Mouse (Mus musculus): ENCODE measurements around the gene Mrpl22.

DNA sequence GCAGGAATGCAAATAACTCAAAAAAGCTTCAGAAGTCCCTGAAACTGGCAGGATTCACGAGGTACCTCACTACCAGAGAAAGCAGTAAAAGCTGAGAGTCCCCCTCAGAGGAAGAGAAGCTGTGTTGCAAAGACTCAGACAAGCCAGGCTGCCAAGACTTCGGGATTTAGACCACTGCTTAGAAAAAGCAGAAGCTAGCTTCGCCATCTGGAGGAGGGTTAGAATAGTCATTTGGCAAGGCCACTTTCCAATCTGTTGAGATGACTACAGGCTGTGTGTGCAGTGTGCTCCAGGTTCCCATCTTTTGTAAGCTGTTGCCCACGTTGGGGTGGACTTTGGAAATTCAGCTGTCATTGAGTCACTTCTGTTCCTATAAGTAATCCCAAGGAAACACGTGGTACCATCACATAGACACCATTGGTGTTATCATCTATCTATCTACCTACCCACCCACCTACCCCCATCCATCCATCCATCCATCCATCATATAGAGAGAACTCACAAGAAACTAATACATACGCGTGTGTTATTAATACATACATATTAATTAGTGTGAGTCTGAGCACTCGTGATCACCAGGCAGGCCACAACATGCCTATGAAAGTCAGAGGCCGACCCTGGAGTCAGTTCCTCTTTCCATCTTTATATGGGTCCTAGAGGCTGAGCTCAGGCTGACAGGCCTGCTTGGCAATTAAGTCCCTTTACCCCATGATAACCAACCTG is 27.6 kb upstream of the Mrpl22 start:
- no peak for TF ChIP-seq GATA1 (IDR thresholded peaks at IDR 0.05; ENCODE audit: borderline replicate concordance, low read length)
- no peak for TF ChIP-seq FLI1 (IDR thresholded peaks at IDR 0.05; ENCODE audit: low read length)
